Mouse (Mus musculus): Measurements from ENCODE around the gene Fam162b.

Gene Fam162b

GRCm38 (mm10) chr10:51590139-51590574 lies at the start of gene Fam162b:
Gene Fam162b, minus strand, starts transcription at chr10:51590517.
- DNase-seq = no peak

DNA sequence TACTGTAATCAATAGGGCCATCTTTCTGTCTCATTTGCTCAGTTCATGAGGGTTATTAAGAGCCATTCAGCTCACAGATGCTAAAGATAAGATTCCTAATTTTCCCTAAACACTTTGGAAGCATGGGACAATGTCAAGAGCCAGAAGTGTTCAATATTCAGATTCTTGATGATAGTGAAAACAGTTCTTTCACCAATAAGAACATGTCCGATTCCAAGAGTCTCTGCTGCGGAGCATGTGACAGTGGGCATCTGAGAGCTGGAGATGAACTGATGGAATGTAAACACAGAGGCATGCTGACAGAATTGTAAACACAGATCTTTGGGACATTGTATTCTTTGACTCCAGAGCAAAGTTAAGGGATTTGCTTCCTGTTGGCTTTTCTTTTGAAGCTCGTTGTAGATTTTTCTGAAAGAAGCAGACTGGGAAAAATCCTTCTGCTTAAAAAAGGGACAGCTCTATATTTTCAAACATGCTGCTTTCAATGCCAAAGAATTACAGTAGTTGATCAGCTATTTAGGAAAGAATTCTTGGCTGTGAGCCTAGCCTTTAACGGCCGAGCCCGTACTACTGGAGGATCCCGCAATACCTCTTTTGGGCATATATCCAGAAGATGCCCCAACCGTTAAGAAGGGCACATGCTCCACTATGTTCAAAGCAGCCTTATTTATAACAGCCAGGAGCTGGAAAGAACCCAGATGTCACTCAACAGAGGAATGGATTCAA lies 41.3 kb upstream of the Fam162b start, which contains the start of gene Gprc6a:
Gene Gprc6a, minus strand, starts transcription at position 51 of the 726 bp plus-strand sequence.
- DNase-seq = no peak

DNA sequence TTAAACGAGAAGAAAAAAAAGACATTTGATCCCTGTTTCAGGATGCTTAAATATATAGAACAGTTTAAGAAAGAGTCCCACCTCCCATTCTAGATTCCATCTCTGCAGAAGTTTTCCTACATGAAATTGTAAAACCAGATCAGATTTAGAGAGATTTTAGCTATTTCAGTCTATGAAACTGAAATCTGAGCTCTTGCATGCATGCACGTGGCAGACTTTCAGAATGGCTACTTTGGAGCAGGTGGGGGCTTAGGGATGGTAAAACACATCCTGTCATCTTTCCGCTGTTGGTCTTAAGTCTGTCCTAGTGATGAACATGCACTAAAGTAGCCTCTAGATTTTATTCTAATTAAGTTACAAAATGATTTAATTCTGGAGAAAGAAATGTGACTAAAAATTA lies 30.9 kb upstream of the Fam162b start:
- DNase-seq = no peak

DNA sequence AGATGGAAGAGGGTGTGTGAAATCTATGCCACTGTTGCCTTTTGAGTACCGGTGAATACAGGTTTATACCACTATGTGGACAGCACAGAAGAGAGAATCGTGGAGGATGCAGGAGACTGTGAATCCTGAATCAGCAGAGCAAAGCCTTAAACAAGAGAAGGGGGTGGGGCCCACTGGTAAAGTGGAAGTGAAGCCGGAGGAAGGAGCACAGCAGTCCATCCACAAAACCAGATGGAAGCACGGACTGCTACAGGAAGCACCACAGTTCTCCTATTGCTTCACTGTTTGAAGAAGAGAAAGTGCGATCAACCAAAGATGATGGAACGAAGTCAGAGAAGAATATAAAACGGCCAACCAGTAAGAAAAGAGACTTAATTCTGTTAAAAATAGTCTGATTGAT lies 29.8 kb upstream of the Fam162b start:
- DNase-seq = no peak

- DNase-seq = no peak
Measured at GRCm38 (mm10) chr10:51618538-51618937, 28.2 kb upstream of the Fam162b start.

DNA sequence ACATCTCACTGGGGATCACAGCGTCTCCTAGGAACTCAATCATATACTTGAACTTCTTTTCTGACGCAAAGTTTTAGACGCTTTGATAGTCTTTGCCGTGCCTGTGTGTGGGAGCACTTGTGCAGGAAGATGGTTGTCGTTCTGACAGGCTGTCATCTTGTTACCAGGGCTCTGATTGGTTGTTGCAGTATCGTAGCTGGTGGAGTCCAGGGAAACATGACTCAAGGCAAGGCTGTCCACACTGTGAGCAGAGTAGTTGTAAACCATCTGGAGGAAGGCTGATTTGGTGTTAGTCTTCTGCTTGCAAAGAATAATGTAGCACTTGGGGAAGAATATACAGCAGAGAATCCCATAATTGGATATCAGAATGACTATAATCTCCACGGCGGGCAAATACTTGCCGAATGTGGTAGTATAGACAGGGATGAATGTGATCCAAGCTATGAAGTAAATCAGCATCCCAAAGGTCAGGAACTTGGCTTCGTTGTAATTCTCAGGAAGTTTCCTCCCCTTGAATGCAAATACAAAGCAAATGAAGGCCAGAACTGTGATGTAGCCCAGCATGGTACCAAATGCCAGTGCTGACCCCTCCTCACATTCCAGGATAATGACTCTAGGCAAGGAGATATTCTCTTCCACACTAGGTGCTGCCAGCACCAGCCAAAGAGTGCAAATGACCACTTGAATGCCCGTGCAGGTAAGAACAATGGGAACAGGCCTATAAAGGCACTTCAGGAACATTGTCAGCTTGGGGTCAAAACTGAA lies 24.7 kb upstream of the Fam162b start:
- no peak for DNase-seq

GRCm38 (mm10) chr10:51613421-51613820 lies 23.1 kb upstream of the Fam162b start:
- no peak for DNase-seq

GRCm38 (mm10) chr10:51611969-51612682 lies 21.8 kb upstream of the Fam162b start:
- DNase-seq = no peak

- no peak for DNase-seq
Measured at GRCm38 (mm10) chr10:51609741-51610425, 19.6 kb upstream of the Fam162b start.

DNA sequence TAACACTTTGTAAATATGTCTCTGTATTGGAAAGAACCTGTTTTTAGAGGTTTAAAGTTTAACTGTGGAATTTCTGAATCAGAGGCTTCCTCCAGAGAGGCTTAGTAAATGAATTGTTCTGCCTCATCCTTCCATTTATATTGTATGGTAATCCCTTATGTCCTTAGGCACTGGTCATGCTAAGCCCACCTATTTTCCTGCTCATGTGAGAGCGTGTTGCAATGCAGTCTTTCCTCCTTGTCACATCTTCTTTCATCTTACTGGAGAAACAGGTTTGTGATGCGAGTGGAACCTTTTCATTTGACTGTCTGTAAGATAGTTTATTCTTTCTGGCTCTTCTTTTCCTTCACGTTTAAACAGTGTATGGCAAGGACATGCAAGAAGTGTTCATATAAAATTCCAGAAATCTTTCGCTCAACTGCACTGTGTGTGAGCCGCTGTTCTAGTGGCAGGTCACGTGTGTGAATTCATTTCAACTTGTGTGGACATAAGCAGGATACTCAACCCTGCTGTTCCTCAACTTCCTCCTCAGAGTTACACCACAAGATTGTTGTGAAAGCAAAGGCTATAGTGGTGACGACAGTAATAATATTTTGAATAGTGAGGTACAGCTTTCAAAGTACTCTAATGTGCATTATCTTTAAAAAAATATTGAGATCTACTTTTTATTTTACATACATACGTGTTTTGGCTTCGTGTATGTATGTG lies 6.8 kb upstream of the Fam162b start:
- no peak for DNase-seq

GRCm38 (mm10) chr10:51595001-51595931 lies 4.9 kb upstream of the Fam162b start:
- peak; percentile 48 for DNase-seq

GRCm38 (mm10) chr10:51591574-51591973 lies 1.3 kb upstream of the Fam162b start:
- no peak for DNase-seq

DNA sequence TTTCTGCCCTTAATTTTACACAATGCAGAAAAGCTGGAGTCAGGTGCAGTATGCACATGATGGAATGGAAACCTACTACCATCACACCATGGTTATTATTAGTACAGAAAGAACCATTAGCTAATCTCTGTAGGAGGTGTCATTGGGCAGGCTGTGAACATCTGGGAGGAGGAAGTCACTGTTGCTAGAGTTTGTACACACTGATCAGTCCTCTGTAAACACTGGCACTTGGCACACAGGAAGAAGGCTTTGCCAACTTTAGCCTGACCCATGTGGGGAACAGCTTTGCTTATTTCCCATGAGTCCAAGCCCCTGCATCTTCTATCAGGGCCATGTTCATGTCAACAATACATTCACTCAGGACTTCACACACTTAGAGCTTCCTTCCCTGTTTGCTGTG lies 5.4 kb downstream of the Fam162b start:
- DNase-seq = no peak

DNA sequence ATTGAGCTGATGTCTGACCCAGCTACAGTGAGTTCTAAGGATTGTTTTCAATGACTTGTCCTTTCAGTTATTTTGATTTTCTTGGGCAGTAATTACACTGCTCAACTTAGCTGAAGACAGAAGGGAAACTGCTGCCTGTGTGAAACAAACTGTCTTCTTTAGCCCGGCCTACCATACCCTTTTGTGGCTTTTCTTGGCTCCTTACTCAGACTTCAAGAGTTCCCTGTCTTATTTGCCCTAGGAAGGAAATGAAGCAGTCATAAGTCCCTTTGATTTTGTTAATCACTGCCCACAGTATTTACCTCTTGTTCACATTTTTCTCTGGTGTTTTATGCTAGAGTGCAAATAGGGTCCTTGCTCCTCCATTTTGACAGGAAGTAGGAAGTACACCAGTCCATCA lies 5.9 kb downstream of the Fam162b start:
- peak; percentile 2 for DNase-seq

GRCm38 (mm10) chr10:51571225-51571996 lies 18.9 kb downstream of the Fam162b start:
- DNase-seq = no peak

DNA sequence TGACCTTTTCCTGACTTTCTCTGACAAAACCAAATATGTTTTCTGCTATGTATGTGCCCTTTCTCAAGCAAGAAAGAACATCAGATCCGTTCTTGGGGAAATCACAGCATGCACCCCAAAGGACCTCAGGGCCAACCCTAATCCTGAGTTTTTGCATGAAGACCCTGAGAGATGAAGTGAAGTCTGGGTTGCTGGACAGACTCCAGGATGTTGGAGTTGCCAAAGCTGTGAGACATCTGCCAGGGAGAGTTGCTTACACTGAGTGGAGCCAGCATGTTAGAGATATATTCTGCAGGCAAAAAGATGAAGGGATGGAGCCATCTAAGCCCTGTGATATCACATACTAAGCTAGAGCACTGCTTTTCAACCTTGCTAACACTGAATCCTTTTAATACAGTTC lies 34.3 kb downstream of the Fam162b start:
- no peak for DNase-seq

DNA sequence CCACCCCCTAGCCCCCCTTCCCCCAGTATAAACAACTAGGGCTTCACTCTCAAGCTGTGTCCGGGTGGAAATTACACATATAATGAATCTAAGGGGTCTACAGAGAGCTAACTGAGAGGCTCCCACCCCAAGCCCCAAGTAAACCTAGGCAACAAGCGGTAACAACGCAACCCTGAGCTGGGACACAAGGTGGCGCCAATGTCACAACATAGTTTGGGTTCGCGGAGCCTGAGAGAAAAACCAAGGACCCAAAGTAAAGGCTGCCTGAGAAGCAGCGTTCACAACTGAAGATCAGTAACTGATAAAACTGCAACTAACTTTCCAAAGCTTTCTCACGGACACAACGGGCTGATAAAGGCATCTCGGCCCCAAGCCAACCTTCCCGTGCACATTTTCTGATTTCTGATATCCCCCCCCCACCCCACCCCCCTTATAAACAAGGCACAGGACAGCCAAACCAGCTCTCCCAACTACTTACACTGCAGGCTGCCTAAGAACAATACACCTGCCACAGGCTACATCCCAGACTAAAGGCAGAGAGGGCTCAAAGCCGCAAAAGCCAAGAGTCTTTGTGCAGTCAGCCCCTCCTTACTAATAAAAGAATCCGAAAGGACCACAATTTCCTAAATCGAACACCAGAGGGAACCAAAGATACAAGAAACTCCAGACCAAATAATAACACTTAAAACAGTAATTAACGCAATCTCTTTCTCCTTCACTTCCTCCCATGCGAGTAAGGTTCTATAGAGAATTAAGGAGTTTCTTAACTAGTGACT lies 36.8 kb downstream of the Fam162b start:
- peak; percentile 83 for DNase-seq
